Mouse (Mus musculus) stomach, postnatal 0 days (tissue): ENCODE data around the gene Pisd.
"Not testable (repeated sequence)": the region's sequence is repeated elsewhere in the genome, so short reads cannot be mapped to it uniquely, and the experiment has no call there.

Experiments
- CTCF ChIP-seq: IDR thresholded peaks from 2 replicates; pipeline ENCODE4 v1.5.1; 2016; ENCODE audit warnings: antibody characterized with exemption, low read depth, mild to moderate bottlenecking, moderate library complexity
- EP300 ChIP-seq: optimal IDR thresholded peaks from 2 replicates; pipeline ENCODE3; 2016; ENCODE audit warnings: antibody characterized with exemption

DNA sequence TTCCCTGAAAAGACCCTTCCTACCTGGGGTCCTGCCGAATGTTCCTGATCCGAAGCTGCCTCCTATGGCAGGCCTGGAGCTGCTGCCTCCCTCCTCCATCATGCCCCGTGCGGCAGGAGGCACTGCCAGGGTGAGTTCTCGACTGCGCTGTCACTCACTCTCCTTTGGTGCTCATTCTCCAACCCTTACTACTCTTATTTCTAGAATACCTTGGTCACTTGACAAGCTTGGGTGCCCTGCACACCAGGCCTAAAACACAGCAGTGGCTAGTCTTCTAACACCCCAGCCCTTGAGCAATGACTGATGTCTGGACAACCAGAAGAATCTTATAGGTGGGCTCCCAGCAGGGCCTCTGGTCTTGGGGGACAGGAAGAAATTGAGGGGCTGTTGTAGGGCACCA lies 51.6 kb downstream of the Pisd start:
- TF ChIP-seq CTCF, EP300: not testable (repeated sequence)
